Mouse (Mus musculus) frontal cortex, postnatal 36 days (tissue): ENCODE results near the gene Cela1.

Experiments used
- DNase-seq, 2 experiments: peaks; one replicate each; pipeline ENCODE4 v3.0.0; 2022; ENCODE audit warnings: low spot score in 2 of 2

Cela1 gene

DNA sequence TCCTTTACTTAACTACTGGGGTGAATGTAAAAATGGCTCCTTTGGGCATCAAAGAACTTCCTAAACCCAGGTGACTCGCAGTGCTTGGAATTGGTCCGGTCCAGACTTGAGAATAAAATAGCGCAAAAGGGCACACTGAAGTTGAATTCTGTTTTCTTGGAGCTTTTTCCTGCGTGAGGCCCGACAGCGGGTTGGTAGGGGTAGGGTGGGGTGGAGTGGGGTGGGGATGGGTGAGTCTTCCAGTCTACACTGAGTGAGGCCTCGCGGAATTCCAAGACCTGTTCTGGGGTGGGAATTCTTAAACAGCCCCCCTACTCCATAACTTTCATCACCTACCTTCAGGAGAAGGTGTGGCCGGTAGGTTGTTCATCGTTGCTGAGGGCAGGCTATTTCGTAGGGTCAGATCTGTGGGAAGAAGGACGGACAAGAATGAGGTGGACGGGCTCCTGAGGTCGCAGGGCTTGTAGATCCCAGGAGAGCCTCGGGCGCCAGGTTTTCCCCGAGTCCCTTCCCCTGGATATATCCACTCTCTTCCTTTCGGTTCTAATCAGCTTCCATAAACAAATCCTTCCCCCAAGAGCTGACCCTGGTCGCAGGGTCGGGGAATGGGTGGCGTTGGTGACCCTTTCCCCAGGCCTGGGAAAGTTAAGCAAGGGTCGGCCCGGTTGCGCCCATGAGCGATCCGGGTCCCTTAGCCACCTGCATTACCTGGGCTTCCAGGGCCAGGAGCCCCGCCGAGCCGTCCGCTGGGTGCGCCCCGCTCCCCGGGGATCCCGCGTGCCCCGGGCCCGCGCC is 51.7 kb downstream of the Cela1 start:
- DNase-seq, result no peak

DNA sequence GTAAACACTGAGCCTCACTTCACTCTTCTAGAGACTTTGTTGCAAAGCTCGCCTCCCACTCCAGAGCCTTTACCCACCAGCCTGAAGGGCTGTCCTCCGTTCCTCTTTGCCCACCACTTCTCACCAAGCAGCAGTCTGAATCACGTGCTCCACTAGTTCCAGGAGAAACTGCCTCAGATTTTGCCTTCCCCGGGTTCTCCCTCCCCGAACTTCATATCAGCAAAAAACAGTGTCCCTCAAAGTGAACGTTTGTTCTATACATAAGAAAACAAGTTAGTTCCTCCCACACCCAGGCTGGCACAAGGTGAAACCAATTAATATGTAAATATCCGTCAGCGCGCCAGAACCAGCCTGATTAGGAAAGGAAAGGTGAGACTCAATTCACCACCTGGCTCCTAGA is 52.5 kb downstream of the Cela1 start:
- DNase-seq, result no peak

DNA sequence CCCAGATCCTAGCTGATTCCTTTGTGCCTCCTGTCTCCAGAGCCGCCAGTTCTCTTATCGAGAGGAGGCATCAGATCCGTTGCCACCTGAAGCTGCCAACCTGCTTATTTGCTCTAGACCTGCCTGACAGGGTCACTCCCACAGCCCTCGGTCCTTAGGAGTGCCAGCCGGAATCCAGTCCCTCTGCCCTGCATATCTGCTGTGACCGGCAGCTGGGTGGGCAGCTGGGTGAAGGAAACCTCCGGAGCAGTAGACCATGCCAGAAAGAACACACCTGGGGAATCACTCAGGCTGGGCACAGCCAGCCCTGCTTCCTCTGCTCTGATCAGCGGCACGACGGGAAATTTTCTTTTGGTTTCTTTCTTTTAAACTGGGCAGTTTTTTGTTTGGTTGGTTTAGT is 54.4 kb downstream of the Cela1 start:
- no peak for DNase-seq

DNA sequence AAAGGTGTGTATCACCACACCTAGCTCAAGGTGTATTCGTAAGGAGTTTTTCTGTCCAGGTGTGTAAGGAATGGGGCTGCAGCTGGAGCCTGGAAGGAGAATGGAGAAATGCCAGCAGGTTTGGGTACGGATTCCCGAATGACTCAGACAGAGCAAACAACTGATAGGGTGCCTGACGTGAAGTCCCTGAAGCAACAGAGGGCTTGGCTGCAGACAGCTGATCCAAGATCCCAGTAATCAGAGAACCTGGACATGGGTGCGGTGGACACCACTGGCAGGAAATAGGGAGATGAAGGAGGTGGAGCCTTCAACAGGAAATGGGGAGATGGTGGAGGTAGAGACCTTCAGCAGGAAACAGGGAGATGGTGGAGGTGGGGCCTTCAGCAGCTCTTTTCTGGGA is 55.4 kb downstream of the Cela1 start:
- DNase-seq, result no peak

DNA sequence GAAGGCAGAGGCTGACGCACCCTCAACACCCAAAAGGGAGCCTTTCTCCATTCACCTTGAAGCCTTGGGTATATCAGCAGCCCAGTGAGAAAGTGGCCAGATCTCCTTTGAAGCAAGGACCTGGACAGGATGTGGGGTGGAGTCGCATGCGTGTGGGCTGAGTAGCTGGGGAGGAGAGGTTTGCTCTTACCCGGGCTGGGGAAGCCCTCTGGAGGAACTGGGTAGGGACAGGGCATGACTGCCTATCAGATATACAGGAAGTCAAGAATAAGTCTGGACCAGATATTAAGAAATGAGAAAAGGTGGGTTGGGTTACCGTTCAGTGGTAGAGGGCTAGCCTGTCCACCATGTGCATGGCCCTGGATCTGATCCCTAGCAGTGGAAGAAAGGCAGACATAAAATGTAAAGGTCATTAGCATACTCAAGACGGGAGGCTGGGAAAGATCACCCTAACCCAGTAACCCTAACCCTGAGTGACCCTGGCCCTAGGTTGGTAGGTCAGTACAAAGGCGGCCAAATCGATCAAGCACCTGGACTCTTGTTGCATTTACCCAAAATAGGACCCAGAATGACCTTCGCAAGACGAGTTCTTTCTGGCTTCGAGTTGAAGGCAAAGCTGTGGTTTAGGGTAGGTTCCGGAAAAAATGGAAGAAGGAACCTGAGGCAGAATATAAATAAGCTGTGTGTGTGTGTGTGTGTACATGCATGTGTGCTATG is 56.1 kb downstream of the Cela1 start:
- DNase-seq, result no peak

DNA sequence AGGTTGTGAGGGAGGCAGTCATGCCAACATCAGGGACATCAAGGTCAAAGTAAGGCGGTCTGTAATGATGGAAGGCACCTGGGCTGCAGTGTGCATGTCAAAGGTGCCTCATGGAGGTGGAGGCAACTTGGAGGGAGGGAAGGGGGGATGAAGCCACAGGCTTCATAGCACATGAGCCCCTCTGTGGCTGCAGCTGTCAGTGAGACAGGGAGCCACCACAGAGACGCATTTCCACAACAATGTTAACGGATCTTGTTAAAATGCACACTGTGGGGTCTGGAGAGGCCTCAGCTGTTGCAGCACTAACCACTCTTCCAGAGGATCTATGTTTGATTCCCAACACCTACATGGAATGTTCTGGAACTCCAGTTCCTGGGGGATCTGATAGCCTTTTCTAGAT is 57.6 kb downstream of the Cela1 start:
- no peak for DNase-seq

DNA sequence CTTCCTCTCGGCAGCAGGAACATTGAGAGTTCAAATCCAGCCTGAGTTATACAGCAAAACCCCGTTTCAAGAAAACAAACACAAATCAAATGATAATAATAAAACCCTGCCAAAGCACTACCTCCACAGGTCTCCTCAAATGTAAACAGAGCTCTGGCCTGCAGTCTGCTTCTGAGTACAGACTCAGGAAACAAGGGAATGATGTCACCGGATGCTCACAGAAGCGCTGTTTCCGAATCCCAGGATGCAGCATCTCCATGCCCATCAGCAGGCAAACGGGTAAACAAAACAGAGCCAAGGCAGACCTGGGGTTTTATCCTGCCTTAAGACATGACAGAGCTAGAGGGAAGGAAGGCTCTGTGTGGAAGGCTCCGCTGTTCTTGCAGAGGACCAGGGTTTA is 58.9 kb downstream of the Cela1 start:
- no peak for DNase-seq

DNA sequence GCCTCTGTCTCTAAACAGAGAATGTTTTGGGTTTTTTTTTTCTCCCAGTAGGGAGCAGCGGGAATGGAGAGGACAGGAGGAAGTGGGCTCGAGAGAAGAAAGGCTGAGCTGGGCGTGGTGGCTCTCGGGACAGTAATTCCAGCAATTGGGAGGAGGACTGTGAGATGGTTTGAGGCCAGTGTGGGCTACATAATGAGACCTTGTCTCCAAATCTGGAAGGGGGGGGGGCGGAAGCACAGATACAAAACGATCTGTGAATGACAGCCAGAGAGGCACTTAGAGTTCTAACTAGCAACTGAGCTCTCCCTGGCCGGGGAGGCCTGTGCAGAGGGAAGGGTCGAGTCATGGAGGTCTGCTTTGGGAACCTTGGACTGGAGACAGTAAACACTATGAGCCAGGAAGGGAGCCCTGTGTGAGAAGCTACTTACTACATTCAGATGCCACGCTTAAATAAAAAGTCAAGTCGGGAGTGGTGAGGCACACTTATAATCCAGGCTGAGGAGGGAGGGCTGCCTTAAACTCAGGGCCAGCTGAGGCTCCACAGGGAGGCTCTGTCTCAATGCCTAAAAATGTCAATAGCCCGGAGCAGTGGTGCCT is 59.8 kb downstream of the Cela1 start:
- DNase-seq, result no peak

DNA sequence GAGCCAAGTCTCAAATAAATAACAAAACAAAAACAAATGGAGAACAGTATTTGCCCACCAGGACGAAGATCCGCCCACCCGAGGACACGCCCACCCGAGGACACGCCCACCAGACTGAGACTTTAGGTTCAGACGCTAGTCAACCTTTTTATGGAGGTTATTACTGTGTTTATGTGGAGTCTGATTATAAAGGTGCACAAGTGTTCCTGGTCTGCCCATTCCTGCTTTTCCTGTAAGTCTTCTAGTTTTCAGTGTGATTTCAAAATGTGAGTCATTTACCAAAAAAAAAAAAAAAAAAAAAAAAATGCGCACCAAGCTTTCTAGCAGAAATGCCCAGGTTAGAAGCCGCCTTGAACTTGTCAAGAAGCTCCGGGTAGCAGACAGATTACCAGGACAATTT is 60.4 kb downstream of the Cela1 start:
- DNase-seq, result no peak

DNA sequence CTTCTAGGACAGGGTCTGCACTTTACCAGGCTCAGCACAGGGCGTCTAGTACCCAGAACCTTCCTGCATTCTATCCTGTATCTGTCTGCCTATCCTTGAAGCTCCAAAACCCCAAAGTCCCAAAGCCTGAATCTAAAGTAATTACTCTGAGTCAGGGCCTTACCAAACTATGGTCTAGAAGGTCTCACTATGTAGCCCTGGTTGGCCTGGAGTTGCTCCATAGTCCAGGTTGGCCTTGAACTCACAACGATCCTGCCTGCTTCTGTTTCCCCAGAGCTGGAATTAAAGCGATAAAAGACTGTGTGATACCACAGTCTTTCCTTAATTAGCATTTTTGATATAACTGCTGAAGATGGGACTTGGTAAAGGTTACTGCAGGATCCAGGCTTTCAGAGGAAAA is 63.3 kb downstream of the Cela1 start:
- DNase-seq, result no peak
